Mouse (Mus musculus): ENCODE data around the gene Trdmt1. TPM values are rescaled to one million over a fixed set of nuclear protein-coding genes. Genes with fewer than 3 reads are reported as not detected.
A peak's percentile ranks its signal among the peaks of the same experiment; 100 is the strongest.
"Not testable (repeated sequence)": the region's sequence is repeated elsewhere in the genome, so short reads cannot be mapped to it uniquely, and the experiment has no call there.

The Trdmt1 gene
- 8.4 and 10.1 TPM in 2 replicates for polyA plus RNA-seq (2016; fragmentation: Nextera tagmentation; extraction: Ambion mirVana)

GRCm38 (mm10) chr2:13544193-13544824 lies at the start of gene Trdmt1:
Gene Trdmt1, minus strand, starts transcription at chr2:13544668.
- no peaks in the 10 kb centered on the region for H3K36me3 ChIP-seq (replicated peaks)
- peak; percentile 95 for DNase-seq (ENCODE audit: extremely low spot score, low spot score)
- no peaks in the 10 kb centered on the region for H3K27me3 ChIP-seq (ENCODE audit: poor library complexity, severe bottlenecking)
- peak within 1 kb of the TSS; percentile 59 for H3K4me3 ChIP-seq
- H3K4me1 ChIP-seq: peaks cover 41% of the 10 kb centered on the region
- peak within 1 kb of the TSS; percentile 95 for H3K27ac ChIP-seq
- no peaks in the 10 kb centered on the region for H3K9me3 ChIP-seq
- under 1% methylated on average over 39 of the region's 39 CpGs for WGBS

GRCm38 (mm10) chr2:13593328-13593727 lies 48.9 kb upstream of the Trdmt1 start:
- Histone ChIP-seq H3K4me3 (no peak overlapping the region), H3K4me1 (peaks cover 6% of the 10 kb centered on the region), H3K27me3 (ENCODE audit: poor library complexity, severe bottlenecking) (no peaks in the 10 kb centered on the region), H3K27ac (no peak overlapping the region), H3K9me3 (no peaks in the 10 kb centered on the region), H3K36me3 (replicated peaks) (no peaks in the 10 kb centered on the region)
- no peak for DNase-seq (ENCODE audit: extremely low spot score, low spot score)
- WGBS: 88% methylated on average over 4 of the region's 4 CpGs

GRCm38 (mm10) chr2:13583746-13584145 lies 39.3 kb upstream of the Trdmt1 start:
- Histone ChIP-seq H3K36me3 (replicated peaks) (peaks cover 50% of the 10 kb centered on the region), H3K4me1 (peaks cover 11% of the 10 kb centered on the region)
- not testable (repeated sequence) for H3K9me3 ChIP-seq; H3K4me3 ChIP-seq; H3K27ac ChIP-seq; H3K27me3 ChIP-seq (ENCODE audit: poor library complexity, severe bottlenecking)
- DNase-seq (ENCODE audit: extremely low spot score, low spot score): peak; percentile 19

- H3K36me3 ChIP-seq (replicated peaks): peaks cover 66% of the 10 kb centered on the region
- WGBS: 92% methylated on average over 3 of the region's 3 CpGs
- no peaks in the 10 kb centered on the region for H3K9me3 ChIP-seq
Measured at GRCm38 (mm10) chr2:13582184-13582583, 37.7 kb upstream of the Trdmt1 start.

GRCm38 (mm10) chr2:13579991-13580390 lies 35.5 kb upstream of the Trdmt1 start:
- no peaks in the 10 kb centered on the region for H3K27me3 ChIP-seq (ENCODE audit: poor library complexity, severe bottlenecking)
- H3K4me1 ChIP-seq: peaks cover 35% of the 10 kb centered on the region
- H3K36me3 ChIP-seq (replicated peaks): peaks cover 85% of the 10 kb centered on the region
- 67% methylated on average over 11 of the region's 11 CpGs for whole genome bisulfite sequencing
- no peak for DNase-seq (ENCODE audit: extremely low spot score, low spot score)
- no peak overlapping the region for H3K27ac ChIP-seq
- H3K4me3 ChIP-seq: no peak overlapping the region
- H3K9me3 ChIP-seq: no peaks in the 10 kb centered on the region

More at GRCm38 (mm10) chr2:13582184-13582583, 37.7 kb upstream of the Trdmt1 start:
- DNase-seq (ENCODE audit: extremely low spot score, low spot score): no peak
- Histone ChIP-seq H3K4me3 (no peak overlapping the region), H3K27me3 (ENCODE audit: poor library complexity, severe bottlenecking) (no peaks in the 10 kb centered on the region), H3K27ac (no peak overlapping the region), H3K4me1 (peaks cover 25% of the 10 kb centered on the region)

- H3K27ac ChIP-seq: no peak overlapping the region
- DNase-seq (ENCODE audit: extremely low spot score, low spot score): no peak
- H3K27me3 ChIP-seq (ENCODE audit: poor library complexity, severe bottlenecking): no peaks in the 10 kb centered on the region
- H3K9me3 ChIP-seq: no peaks in the 10 kb centered on the region
- H3K4me3 ChIP-seq: no peak overlapping the region
- peaks cover 35% of the 10 kb centered on the region for H3K4me1 ChIP-seq
- 96% methylated on average over 8 of the region's 8 CpGs for WGBS
- peaks cover 85% of the 10 kb centered on the region for H3K36me3 ChIP-seq (replicated peaks)
Measured at GRCm38 (mm10) chr2:13579315-13579714, 34.8 kb upstream of the Trdmt1 start.

- Histone ChIP-seq H3K27me3 (ENCODE audit: poor library complexity, severe bottlenecking) (no peaks in the 10 kb centered on the region), H3K4me3 (peak overlapping the region; percentile 16; the same call in 1 of the 2 replicates), H3K4me1 (peaks cover 36% of the 10 kb centered on the region), H3K36me3 (replicated peaks) (peaks cover 84% of the 10 kb centered on the region), H3K27ac (peak overlapping the region; percentile 9; the same call in 1 of the 2 replicates), H3K9me3 (no peaks in the 10 kb centered on the region)
- no peak for DNase-seq (ENCODE audit: extremely low spot score, low spot score)
- WGBS: 76% methylated on average over 14 of the region's 14 CpGs
Measured at GRCm38 (mm10) chr2:13578473-13579152, 34.1 kb upstream of the Trdmt1 start.

GRCm38 (mm10) chr2:13577399-13577798 lies 32.9 kb upstream of the Trdmt1 start:
- Histone ChIP-seq H3K4me3 (peak overlapping the region; percentile 94), H3K36me3 (replicated peaks) (peaks cover 71% of the 10 kb centered on the region), H3K27me3 (ENCODE audit: poor library complexity, severe bottlenecking) (no peaks in the 10 kb centered on the region), H3K4me1 (peaks cover 49% of the 10 kb centered on the region), H3K9me3 (no peaks in the 10 kb centered on the region), H3K27ac (no peak overlapping the region)
- DNase-seq (ENCODE audit: extremely low spot score, low spot score): no peak
- WGBS: 95% methylated on average over 1 of the region's 1 CpGs

- peak; percentile 27 for DNase-seq (ENCODE audit: extremely low spot score, low spot score)
- H3K27me3 ChIP-seq (ENCODE audit: poor library complexity, severe bottlenecking): no peaks in the 10 kb centered on the region
- H3K9me3 ChIP-seq: no peaks in the 10 kb centered on the region
- 22% methylated on average over 6 of the region's 6 CpGs for WGBS
- H3K4me1 ChIP-seq: peaks cover 63% of the 10 kb centered on the region
- peak overlapping the region; percentile 94 for H3K4me3 ChIP-seq
- H3K27ac ChIP-seq: peak overlapping the region; percentile 97
- peaks cover 57% of the 10 kb centered on the region for H3K36me3 ChIP-seq (replicated peaks)
Measured at GRCm38 (mm10) chr2:13575926-13576325, 31.5 kb upstream of the Trdmt1 start.

GRCm38 (mm10) chr2:13575287-13575801 lies 30.9 kb upstream of the Trdmt1 start:
- peaks cover 66% of the 10 kb centered on the region for H3K4me1 ChIP-seq
- 3% methylated on average over 13 of the region's 13 CpGs for WGBS

GRCm38 (mm10) chr2:13574801-13575150 lies 30.3 kb upstream of the Trdmt1 start:
- Histone ChIP-seq H3K4me1 (peaks cover 63% of the 10 kb centered on the region), H3K36me3 (replicated peaks) (peaks cover 45% of the 10 kb centered on the region), H3K27me3 (ENCODE audit: poor library complexity, severe bottlenecking) (no peaks in the 10 kb centered on the region), H3K27ac (peak overlapping the region; percentile 97), H3K4me3 (peak overlapping the region; percentile 94), H3K9me3 (no peaks in the 10 kb centered on the region)
- peak; percentile 61 for DNase-seq (ENCODE audit: extremely low spot score, low spot score)
- WGBS: 1% methylated on average over 21 of the region's 21 CpGs

More at GRCm38 (mm10) chr2:13575287-13575801, 30.9 kb upstream of the Trdmt1 start:
- peak; percentile 72 for DNase-seq (ENCODE audit: extremely low spot score, low spot score)
- Histone ChIP-seq H3K27ac (peak overlapping the region; percentile 97), H3K4me3 (peak overlapping the region; percentile 94), H3K36me3 (replicated peaks) (peaks cover 51% of the 10 kb centered on the region), H3K9me3 (no peaks in the 10 kb centered on the region), H3K27me3 (ENCODE audit: poor library complexity, severe bottlenecking) (no peaks in the 10 kb centered on the region)

- Histone ChIP-seq H3K9me3 (no peaks in the 10 kb centered on the region), H3K27ac (peak overlapping the region; percentile 97), H3K4me3 (peak overlapping the region; percentile 94), H3K36me3 (replicated peaks) (peaks cover 40% of the 10 kb centered on the region), H3K4me1 (peaks cover 57% of the 10 kb centered on the region), H3K27me3 (ENCODE audit: poor library complexity, severe bottlenecking) (no peaks in the 10 kb centered on the region)
- WGBS: under 1% methylated on average over 46 of the region's 46 CpGs
- DNase-seq (ENCODE audit: extremely low spot score, low spot score): peak; percentile 92
Measured at GRCm38 (mm10) chr2:13574066-13574800, 29.8 kb upstream of the Trdmt1 start.
